Mouse (Mus musculus): Measurements from ENCODE around the gene Cltc. TPM values are rescaled to one million over a fixed set of nuclear protein-coding genes. Genes with fewer than 3 reads are reported as not detected.
"Not testable (repeated sequence)": the region's sequence is repeated elsewhere in the genome, so short reads cannot be mapped to it uniquely, and the experiment has no call there.

The Cltc gene
- total RNA-seq, 4 experiments from 2014 or later = 283 to 302 (median 294) TPM

GRCm38 (mm10) chr11:86738308-86738707, 19.1 kb downstream of the Cltc start:
- not testable (repeated sequence) for DNase-seq

GRCm38 (mm10) chr11:86737301-86738000, 19.9 kb downstream of the Cltc start:
- no peak for DNase-seq

GRCm38 (mm10) chr11:86734993-86735392, 22.4 kb downstream of the Cltc start:
- DNase-seq = no peak

GRCm38 (mm10) chr11:86734241-86734939, 23.0 kb downstream of the Cltc start:
- no peak for DNase-seq

- DNase-seq = no peak
These were observed 25.9 kb downstream of the Cltc start for GRCm38 (mm10) chr11:86731443-86731842.

GRCm38 (mm10) chr11:86725607-86726006, 31.8 kb downstream of the Cltc start:
- no peak for DNase-seq

GRCm38 (mm10) chr11:86724982-86725381, 32.4 kb downstream of the Cltc start:
- no peak for DNase-seq

- DNase-seq = no peak
These were observed 33.4 kb downstream of the Cltc start for GRCm38 (mm10) chr11:86724004-86724403.

GRCm38 (mm10) chr11:86719390-86719789, 38.0 kb downstream of the Cltc start:
- DNase-seq = no peak

- DNase-seq = no peak
These were observed 39.0 kb downstream of the Cltc start for GRCm38 (mm10) chr11:86718369-86718768.

- DNase-seq = no peak
These were observed 39.9 kb downstream of the Cltc start for GRCm38 (mm10) chr11:86717306-86718065.

GRCm38 (mm10) chr11:86714606-86715005, 42.8 kb downstream of the Cltc start:
- no peak for DNase-seq

- no peak for DNase-seq
These were observed 56.2 kb downstream of the Cltc start for GRCm38 (mm10) chr11:86701151-86701550.

- no peak for DNase-seq
These were observed 61.9 kb downstream of the Cltc start for GRCm38 (mm10) chr11:86695461-86695860.

GRCm38 (mm10) chr11:86692546-86692945, 64.8 kb downstream of the Cltc start:
- no peak for DNase-seq

GRCm38 (mm10) chr11:86691956-86692355, 65.4 kb downstream of the Cltc start:
- DNase-seq = no peak

GRCm38 (mm10) chr11:86691482-86691881, 65.9 kb downstream of the Cltc start:
- no peak for DNase-seq

- no peak for DNase-seq
These were observed 67.0 kb downstream of the Cltc start for GRCm38 (mm10) chr11:86690383-86690782.

GRCm38 (mm10) chr11:86685366-86685765, 72.0 kb downstream of the Cltc start:
- no peak for DNase-seq

GRCm38 (mm10) chr11:86684126-86685012, 73.0 kb downstream of the Cltc start:
- DNase-seq = no peak

GRCm38 (mm10) chr11:86683395-86684125, 73.8 kb downstream of the Cltc start, which contains the start of the genes Vmp1 and Ptrh2:
Vmp1 (minus strand) TSS chr11:86683836.
Ptrh2 (plus strand) TSS chr11:86683985.
- peak; percentile 89 for DNase-seq
